Mouse (Mus musculus): Measurements from ENCODE around the gene Dock1. TPM values are rescaled to one million over a fixed set of nuclear protein-coding genes. Genes with fewer than 3 reads are reported as not detected.
A peak's percentile ranks its signal among the peaks of the same experiment; 100 is the strongest.

Dock1 gene
- 1 to 10 TPM; 4.6 to 5.8 (median 5.1) TPM for total RNA-seq (2022)

- DNase-seq (ENCODE audit: low spot score in 2 of 2), result peak; percentile 27 to 50
These were observed at the start of gene Dock1 for GRCm38 (mm10) chr7:134670312-134671002. TSS of gene Dock1 (plus strand) at chr7:134670654.

- DNase-seq (ENCODE audit: low spot score in 2 of 2), result no peak
These were observed 42.5 kb upstream of the Dock1 start for GRCm38 (mm10) chr7:134627906-134628305.

- no peak for DNase-seq (ENCODE audit: low spot score in 2 of 2)
These were observed 20.1 kb upstream of the Dock1 start for GRCm38 (mm10) chr7:134650246-134650830.

GRCm38 (mm10) chr7:134651071-134651470 is 19.4 kb upstream of the Dock1 start:
- no peak for DNase-seq (ENCODE audit: low spot score in 2 of 2)

GRCm38 (mm10) chr7:134663241-134663640 is 7.2 kb upstream of the Dock1 start:
- no peak for DNase-seq (ENCODE audit: low spot score in 2 of 2)

GRCm38 (mm10) chr7:134665642-134666282 is 4.7 kb upstream of the Dock1 start:
- DNase-seq (ENCODE audit: low spot score in 2 of 2), result no peak

- DNase-seq (ENCODE audit: low spot score in 2 of 2), result no peak
These were observed 3.2 kb upstream of the Dock1 start for GRCm38 (mm10) chr7:134667271-134667702.

- DNase-seq (ENCODE audit: low spot score in 2 of 2), result no peak
These were observed 761 bp upstream of the Dock1 start for GRCm38 (mm10) chr7:134669474-134670311.

GRCm38 (mm10) chr7:134671003-134671461 is 578 bp downstream of the Dock1 start:
- no peak for DNase-seq (ENCODE audit: low spot score in 2 of 2)

GRCm38 (mm10) chr7:134671467-134671901 is 1.0 kb downstream of the Dock1 start:
- DNase-seq (ENCODE audit: low spot score in 2 of 2), result no peak

- no peak for DNase-seq (ENCODE audit: low spot score in 2 of 2)
These were observed 2.7 kb downstream of the Dock1 start for GRCm38 (mm10) chr7:134673135-134673534.

GRCm38 (mm10) chr7:134673952-134674351 is 3.5 kb downstream of the Dock1 start:
- no peak for DNase-seq (ENCODE audit: low spot score in 2 of 2)

GRCm38 (mm10) chr7:134677852-134678251 is 7.4 kb downstream of the Dock1 start:
- no peak for DNase-seq (ENCODE audit: low spot score in 2 of 2)

GRCm38 (mm10) chr7:134679314-134680158 is 9.1 kb downstream of the Dock1 start:
- DNase-seq (ENCODE audit: low spot score in 2 of 2), result no peak

GRCm38 (mm10) chr7:134680161-134680560 is 9.7 kb downstream of the Dock1 start:
- no peak for DNase-seq (ENCODE audit: low spot score in 2 of 2)

- DNase-seq (ENCODE audit: low spot score in 2 of 2), result no peak
These were observed 11.5 kb downstream of the Dock1 start for GRCm38 (mm10) chr7:134681729-134682527.

- DNase-seq (ENCODE audit: low spot score in 2 of 2), result no peak
These were observed 17.9 kb downstream of the Dock1 start for GRCm38 (mm10) chr7:134688332-134688731.

- no peak for DNase-seq (ENCODE audit: low spot score in 2 of 2)
These were observed 19.7 kb downstream of the Dock1 start for GRCm38 (mm10) chr7:134690118-134690517.

- DNase-seq (ENCODE audit: low spot score in 2 of 2), result no peak
These were observed 20.4 kb downstream of the Dock1 start for GRCm38 (mm10) chr7:134690806-134691205.

- DNase-seq (ENCODE audit: low spot score in 2 of 2), result no peak
These were observed 22.9 kb downstream of the Dock1 start for GRCm38 (mm10) chr7:134693325-134693724.
